Mouse (Mus musculus) frontal cortex, adult (tissue): Measurements from ENCODE around the gene Scgb3a1.
A peak's percentile ranks its signal among the peaks of the same experiment; 100 is the strongest.

Experiments used
- ATAC-seq: cut with Nextera tagmentation; 2 replicates; pipeline ENCODE4 v1.9.2; 2017; ENCODE audit warnings: mild to moderate bottlenecking, moderate library complexity, mixed read lengths; ENCODE audit not compliant: low TSS enrichment

Scgb3a1 gene

DNA sequence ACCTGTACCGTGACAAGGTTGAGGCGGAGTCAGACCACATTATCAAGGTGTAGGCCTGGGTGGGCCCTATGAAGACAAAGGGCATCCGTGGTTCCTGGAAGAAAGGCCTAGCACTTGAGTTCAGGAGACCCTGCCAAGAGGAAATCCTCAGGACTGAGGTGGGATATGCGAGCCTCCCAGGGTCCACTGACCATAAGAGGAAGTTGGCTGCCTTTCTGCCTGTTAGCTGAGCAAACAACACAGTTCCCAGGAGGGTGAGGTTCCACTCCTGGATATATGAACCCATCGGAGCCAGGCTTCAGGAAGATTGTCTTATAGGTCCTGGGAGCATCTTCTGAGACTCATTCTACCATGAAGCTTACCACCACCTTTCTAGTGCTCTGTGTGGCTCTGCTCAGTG, at the start of gene Scgb3a1:
TSS of gene Scgb3a1 (plus strand) at position 301 of the 400 bp plus-strand sequence.
- no peak for ATAC-seq

DNA sequence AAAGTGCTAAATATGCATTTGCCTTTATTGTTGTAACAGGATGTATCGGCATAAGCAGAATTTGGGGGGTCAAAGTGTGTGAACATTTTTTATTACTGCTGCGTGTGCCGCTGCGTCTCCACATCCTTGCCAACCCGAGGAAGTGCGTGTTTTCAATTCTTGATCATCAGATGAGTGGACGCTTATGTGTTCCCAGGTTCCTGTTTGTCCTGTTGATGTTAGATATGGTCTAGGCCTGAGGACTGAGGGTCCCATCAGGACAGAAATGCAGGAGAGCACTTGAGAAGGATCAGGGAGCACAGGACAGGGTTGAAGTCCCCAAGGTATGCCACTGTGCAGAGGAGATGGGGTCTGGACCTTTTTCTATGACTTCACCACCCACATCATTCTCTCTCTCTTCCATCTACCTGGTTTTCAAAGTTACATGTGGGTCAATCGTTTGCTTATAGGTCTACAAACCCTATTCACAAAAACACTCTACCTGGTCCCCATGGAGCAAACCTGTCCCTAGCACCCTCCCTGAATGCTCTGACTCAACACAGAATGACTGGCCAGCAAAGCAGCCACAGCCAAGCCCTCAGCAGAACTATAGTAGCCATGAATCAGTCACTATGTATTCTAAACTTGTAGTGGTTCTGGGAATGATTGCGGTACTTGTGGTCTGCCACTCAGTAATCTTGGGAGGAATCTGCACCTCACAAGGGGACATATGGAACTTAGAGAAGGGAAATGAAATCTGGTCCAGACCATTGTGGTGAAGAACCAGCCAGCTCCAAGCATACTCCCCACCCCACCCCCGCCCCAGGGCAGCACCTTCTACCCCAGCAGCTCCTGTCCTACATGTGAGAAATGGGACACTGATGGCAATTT, 47.3 kb upstream of the Scgb3a1 start:
- ATAC-seq = no peak

DNA sequence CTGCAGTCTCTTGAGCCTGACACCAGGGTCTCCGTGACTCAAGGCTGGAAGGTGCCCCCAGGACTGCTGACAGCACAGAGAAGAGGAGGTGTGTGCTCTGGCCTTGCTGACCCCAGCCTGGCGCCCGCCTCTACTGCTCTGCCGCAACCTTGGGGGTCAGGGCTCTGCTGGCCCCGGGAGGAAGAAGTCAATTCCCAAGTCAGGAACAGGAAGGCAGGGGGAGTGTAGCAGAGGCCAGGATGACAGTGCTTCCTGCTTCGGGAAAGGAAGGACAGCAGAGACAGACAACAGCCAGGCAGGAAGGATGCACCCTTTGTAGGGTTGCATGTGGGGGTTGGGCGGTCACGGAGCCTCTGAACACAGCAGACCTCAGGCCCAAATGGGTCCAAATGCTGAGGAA, 44.9 kb upstream of the Scgb3a1 start:
- no peak for ATAC-seq

DNA sequence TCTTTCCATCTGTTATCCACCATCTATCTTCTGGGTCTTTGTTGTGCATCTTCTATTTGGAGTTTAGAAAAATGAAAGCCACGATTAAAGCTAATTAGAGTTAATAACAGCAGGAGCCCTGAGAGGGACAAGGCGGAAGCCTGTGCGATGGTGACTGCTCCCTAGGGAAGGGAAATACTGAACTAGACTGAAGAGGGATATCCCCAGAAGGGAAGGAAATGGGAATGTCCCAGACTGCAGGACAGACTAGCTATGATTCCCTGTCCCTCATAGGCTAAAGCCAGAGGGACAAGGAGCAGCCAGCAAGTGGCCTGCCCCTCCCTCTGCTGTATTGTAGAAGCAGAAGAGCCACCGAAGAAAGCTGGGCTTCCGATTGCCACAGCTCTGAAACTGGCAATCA, 41.5 kb upstream of the Scgb3a1 start:
- no peak for ATAC-seq

DNA sequence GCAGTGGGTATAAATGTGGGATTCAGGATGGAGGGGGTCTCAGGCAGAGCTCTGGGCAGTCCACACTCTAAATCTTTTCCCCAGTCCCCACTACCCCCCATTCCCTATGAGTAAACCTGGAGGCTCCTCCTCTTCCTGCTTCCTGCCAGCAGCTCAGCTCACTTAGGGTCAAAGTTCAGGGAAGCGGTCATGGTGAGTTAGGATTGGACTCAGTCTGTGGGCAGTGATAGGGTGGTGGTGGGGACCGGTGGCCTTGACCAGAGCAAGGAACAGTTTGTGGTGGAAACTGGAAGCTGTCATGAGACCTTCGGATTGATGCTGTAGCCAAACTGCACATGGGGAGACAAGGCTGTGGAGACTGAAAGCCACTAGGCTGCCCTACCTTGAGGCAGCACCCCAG, 39.3 kb upstream of the Scgb3a1 start:
- ATAC-seq = no peak

DNA sequence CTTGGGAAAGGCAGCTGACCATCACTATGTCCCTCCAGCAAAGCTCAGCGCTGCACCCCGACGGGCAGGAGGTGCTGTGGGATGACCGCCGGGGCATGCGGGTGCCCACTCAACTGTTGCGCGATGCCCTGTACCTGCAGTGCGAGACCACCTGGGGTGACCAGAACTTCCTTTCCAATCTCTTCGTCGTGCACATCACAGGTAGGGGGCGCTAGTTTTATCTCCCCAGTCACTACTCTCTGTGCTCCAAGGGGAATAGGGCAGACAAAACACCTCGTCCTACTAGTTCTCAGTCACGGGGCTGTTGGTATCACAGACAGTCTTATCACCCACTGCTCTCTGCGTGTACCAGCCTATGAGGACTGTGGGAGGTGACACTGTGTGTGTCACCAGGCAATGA, 37.5 kb upstream of the Scgb3a1 start:
- ATAC-seq = no peak

DNA sequence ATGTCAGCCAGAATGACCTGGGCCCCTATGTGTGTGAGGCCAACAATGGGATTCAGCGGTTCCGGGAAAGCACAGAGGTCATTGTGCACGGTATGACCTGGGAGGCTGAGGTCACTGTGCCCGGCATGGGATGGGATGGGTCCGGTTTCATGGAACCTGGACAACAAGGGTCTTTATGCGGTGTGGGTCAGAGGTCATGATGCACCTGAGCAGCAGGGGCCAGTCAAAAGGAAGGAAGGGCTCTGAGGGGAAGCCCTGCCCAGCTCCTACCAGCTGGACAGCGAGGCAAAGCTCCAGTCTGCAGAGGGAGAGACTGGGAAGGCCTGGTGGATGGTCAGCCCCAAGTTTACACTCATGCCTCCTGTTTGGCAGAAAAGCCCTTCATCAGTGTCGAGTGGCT, 36.7 kb upstream of the Scgb3a1 start:
- ATAC-seq = no peak

DNA sequence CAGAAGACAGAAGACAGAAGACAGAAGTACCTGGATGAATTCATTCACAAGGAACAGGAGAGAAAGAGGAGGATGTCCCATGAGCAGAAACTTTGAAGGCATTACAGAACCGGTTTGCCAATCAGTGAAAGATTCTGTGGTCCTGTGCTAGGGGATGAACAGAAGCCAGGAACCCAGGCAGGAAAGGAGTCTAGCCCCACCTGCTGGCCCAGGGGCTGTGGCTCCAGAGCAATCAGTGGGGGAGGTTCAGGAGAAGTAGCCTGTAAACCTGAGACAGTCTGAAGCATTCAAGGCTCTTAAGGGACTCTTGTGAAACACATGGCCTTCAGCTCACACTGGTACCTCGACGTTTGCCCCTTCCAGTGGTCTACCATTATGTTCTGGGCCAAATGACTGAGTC, 32.3 kb upstream of the Scgb3a1 start:
- no peak for ATAC-seq

DNA sequence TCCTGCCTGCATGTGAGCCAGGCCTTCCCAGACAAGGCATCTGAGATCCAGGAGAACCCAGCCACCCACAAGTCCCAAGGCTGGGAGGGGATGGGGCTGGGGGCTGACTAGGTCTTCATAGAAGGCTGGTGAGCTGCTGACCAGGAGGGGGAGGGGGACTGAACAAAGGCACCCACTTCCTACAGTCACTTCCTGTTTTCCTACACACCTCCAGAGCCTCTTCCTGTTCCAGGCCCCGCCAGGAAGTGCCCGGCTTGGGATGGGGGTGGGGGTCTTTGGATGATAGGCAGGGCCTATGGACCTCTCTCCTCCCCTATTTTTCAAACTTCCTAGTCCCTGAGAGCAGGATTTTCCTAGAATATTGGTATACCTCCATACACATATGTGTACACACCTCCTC, 31.2 kb upstream of the Scgb3a1 start:
- ATAC-seq = no peak

DNA sequence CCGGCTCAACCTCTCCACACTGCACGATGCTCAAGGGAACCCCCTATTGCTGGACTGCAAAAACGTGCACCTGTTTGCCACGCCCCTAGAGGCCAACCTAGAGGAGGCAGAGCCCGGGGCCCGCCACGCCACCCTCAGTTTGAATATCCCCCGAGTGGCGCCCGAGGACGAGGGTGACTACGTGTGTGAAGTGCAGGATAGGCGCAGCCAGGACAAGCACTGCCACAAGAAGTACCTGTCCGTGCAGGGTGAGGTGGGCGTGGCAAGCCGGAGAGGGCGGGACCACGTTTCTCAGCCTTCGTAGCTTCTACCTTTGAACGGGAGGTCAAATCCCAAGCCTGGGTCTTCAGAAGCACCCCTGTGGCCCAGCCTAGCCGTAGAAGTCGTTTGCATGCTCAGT, 29.3 kb upstream of the Scgb3a1 start:
- no peak for ATAC-seq

DNA sequence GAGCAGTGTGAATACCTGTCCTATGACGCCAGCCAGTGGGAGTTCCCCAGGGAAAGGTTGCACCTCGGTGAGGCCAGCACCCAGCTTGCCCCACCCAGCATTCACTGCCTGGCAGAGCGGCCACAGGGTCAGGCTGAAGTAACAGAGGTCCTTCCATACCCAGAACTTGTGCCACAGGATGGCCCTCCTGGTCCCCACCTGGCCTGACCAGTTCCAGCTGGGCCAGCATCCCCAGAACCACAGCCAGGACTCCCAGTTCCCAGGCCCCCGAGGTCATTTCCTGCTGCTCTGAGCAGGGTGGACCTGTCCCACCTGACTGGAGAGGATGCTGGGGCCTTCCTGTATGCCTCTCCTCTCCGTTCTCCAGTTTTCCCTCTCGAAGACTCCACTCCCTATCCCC, 27.7 kb upstream of the Scgb3a1 start:
- no peak for ATAC-seq

DNA sequence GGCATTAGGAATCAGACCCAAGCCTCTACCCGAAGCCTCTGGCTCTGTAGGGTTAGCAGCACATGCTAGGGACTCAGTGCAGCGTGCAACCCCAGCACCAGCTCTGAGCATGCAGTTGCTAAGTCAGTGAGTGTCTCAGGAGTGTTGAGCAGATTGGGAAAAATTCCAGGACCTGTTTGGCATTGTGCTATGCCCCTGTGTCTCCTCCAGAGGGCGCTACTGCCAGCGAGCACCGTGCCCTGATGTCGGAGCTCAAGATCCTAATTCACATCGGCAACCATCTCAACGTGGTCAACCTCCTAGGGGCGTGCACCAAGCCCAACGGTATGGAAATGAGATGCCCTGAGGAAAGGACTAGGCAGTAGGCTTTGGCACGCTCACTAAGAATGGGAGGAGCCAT, 27.0 kb upstream of the Scgb3a1 start:
- ATAC-seq = peak; percentile 70

DNA sequence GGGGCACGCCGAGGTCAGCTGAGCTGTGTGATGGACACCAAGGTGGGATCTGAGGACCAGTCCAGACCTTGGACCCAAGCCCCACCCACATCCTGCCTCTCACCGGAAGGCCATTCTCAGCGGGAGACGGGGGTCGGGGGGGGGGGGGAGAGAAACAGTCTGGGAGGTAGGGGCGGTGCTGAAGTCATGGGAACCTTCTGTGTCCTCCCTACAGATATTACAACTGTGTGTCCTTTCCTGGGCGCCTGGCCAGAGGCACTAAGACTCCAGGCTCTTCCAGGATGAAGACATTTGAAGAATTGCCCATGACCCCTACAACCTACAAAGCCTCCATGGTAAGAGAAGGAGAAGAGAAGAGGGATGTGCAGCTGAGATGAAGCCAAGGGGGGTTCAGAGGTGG, 17.7 kb upstream of the Scgb3a1 start:
- no peak for ATAC-seq

DNA sequence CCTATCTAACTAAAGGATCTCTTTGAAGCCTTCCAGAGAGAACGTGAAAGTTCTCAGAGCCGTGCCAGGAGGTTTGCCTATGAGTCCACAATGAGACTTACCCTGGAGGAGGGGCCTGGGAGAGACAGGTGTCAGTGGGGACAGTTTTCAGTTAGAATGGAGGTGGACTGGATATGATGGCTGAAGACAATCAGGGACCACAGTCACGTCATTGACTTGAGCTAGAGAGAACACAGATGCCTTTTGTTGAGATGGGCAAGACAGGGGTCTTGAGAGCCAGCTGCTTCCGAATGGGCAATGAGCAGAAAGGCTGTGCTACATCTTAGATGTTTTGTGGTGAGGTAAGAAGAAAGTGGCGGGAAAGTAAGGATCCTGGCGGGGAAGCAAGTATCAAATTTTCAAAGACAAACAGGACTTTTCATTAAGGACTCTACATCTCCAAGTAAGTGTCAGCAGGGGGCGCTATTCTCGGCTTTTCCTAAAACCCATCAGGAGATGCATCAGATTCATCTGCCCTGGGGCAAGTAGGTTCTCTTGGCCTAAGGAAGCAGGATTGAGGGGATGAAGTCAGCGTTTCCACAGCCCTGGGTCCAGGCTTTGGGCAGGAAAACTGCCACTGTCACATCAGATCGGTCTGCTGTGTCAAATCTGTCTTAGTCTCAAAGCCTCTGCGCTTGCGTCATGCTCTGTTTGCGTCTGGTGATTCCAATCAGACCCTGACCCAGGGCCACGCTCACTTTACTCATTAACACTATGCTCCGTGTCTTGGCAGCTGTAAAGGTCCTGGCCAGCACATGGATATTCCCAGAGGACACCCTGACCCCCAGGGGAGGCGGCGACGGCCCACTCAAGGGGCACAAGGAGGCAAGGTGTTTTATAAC, 13.1 kb upstream of the Scgb3a1 start:
- ATAC-seq = no peak

DNA sequence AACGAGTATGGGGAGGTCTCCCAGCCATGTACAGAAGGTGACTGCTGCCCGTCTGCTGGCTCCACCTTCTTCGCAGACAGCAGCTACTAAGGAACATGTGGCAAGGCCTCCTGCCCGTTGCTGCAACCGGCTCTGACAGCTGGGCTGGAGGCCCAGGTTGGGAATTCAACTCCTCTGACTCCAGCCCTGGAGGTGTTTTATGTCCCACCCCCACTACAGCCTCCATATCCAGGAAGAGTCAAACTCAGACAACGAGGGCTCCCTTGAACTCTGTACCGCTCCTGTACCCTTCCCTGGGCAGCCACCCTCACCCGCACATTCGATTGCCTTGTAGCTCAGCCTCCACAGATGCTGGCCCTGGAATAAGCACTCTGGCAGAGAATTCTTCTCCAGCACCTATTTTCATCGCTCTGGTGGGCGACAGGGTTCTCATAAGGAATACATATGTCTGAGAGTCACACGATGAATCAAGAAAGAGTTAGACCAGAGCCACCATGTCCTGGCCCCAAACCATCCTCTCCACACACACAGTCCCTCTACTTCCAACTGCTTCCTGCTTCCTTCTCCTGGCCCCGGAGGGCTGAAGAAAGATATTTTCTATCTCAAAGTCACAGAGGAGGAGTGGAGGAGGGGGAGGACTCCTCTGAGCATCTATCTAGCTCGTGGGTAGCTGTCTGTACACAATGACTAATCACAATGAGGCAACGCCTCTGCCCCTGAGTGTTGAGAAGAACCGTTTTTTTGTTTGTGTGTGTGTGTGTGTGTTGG, 12.2 kb upstream of the Scgb3a1 start:
- peak; percentile 81 for ATAC-seq

DNA sequence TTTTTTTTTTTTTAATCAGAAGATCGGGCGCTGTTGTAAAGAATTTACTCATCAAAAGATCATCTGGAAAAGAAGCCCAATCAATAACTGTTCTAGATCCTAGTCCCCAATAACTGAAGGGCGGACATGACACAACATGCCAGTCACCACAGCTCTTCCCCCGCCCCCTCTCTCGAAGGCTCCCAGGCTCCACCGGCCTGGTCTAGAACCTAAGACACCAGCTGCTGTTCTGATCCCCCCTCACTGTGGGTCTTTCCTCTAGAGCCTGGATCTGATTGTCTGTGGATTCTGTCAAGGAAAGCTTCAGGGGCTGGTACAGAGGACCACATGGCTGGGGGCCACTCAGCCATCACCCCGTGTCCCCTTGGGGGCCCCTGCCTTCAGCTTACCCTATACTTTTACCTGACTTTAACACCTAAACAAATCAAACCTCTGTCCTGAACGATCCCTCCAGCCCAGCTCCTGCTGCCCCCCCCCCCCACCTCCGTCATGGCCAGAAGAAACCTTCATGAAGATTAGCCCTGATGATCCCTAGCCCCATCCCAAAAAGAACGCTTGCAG, 11.6 kb upstream of the Scgb3a1 start:
- ATAC-seq = no peak

DNA sequence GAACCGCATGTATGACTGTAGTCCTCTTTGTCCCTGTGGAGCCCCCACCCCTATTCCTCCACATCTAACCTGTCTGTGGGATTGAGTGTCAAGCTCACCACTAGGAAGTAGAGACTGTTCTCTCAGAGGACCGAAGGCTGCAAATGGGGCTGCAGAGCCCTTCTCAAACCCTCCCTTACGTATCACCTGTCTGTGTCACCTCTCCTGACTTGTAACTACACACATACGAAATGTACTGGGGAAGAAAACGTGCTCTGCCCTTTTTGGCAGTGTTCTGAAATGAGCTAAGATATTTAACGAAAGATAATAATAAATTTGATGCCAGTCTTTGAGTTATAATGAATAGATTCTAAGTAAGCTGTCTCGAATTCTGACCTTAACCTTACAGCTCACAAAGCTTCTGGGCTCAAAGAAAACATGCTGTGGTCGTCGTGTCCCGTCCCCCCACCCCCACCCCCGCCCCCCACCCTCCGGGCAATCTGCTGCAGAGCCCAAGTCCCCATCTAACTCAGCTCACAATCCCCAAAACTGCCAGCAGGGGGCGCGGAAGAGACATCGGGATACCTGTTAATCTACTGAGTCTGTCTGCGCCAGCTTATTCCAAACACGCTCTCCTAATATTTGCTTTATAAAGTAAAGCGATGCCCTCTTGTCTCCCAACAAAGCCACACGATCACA, 10.9 kb upstream of the Scgb3a1 start:
- ATAC-seq = peak; percentile 54

DNA sequence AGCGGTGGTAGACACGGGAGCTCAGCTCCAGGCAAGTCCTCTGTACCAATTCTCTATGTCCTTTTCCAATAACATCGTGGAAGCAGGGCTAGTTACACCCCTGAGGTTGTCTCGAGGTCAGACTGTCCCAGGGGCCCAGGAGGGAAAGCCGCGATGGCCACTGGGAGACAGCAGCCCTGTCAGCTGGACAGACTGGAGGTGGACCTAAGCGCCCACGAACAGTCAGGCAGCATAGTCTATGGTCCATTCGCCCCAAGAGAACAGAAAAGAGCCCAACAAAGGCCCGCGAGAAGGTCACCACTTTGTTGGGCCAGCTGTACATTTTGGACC, 10.4 kb upstream of the Scgb3a1 start:
- ATAC-seq = no peak

DNA sequence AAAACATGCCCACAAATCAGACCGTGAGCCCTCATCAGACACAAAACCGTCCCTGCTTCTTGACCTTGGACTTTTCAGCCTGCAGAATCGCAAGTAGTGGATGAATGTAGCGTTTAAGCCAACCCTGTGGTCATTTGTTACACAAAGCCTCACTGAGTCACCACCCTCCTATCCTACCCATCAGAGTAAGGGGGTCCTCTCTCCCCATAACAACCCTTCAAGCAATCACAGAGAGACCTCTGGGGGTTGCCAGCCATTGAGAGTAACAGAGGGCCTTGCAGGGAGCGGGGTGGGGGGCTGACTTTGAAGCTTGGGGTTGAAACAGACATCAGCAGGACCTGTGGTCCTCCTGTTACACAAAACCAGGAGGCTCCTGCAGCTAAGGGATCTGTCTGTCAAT, 8.8 kb upstream of the Scgb3a1 start:
- no peak for ATAC-seq

DNA sequence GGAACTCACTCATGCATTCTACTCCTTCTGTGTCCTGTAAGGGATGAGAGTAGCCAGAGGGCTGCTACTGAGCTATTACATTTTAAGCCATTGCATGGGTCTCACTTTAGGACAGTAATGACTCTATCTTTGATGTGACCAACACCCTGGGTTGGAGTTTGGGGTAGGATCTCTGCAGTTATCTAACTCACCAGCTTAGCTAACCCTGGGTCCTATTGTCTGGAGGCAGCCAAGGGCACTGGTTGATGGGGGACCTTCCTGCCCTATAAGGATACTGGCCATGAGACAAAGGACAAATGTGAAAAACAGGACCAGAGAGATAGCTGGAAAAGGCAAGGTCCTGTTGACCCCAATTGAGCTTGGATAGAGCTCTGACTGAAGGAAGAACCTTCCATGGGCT, 7.9 kb upstream of the Scgb3a1 start:
- ATAC-seq = no peak

DNA sequence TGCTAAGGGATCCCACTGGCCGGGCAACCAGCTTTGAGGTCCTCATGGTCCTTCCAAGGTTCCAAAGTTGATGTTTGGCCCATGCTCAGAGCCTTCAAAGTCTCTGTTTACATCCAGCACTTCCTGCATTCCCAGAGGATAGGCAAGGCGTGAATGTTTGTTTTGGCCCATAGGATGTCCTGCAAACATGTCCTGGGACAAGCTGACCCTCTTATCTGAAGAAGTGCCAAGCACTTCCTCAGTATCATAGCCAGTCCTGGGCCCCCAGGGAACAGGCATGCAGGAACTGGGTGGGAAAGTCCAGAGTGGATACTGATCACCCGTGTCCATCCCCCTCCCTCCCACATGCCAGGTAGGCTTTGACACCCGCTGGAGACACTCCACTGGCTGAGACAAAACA, 5.3 kb upstream of the Scgb3a1 start:
- no peak for ATAC-seq
